Mouse (Mus musculus) spleen, postnatal 0 days (tissue): Measurements from ENCODE around the gene Vmn1r54. TPM values are rescaled to one million over a fixed set of nuclear protein-coding genes. Genes with fewer than 3 reads are reported as not detected.

Source experiments
- polyA plus RNA-seq: library from polyadenylated mRNA; unstranded; fragments of >200 nt; fragmentation: Nextera tagmentation; extraction: Ambion mirVana; gene quantifications from 2 replicates; pipeline ENCODE4 v1.2.1, GENCODE M21; 2015

Vmn1r54 gene
- not detected in 2 replicates for polyA plus RNA-seq

DNA sequence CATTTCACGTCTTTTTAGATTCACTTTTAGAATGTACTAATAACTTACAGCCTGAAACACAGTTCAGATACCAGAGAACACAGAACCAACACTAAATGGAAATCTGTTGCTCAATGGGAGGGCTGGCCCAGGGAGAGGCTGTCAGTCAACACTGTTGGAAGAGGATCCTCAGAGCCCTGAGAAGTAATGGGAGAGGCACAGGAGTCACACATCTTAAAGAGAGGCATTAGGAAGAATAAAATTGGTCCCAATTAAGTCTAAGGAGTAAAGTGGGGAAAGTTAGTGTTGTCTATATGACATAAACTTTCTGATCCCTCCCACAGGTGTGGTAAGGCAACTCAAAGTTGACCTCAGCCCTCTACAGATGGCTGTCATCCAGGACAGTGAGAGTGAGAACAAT lies at the start of gene Vmn1r54:
TSS of gene Vmn1r54 (plus strand) at position 301 of the 400 bp plus-strand sequence.

DNA sequence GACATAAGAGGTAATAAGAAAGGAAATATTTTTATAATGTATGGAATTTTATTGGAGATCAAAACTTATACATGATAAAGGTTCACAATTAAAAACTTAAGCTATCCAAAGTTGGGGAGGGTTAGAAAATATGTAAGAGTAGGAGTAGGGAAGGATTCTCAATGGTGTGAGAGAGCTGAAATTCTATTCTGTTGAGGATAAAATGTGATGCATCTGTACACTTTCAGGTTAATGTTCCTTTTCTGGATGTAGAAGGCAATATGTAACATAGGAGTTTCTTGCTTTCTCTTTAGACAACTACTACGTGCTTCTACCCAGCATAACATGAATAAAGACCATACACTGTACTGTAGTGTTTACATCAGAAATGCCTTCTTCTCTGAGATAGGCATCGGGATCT lies 43.6 kb upstream of the Vmn1r54 start, which contains the start of gene V1ra8:
TSS of gene V1ra8 (plus strand) at position 301 of the 400 bp plus-strand sequence.

DNA sequence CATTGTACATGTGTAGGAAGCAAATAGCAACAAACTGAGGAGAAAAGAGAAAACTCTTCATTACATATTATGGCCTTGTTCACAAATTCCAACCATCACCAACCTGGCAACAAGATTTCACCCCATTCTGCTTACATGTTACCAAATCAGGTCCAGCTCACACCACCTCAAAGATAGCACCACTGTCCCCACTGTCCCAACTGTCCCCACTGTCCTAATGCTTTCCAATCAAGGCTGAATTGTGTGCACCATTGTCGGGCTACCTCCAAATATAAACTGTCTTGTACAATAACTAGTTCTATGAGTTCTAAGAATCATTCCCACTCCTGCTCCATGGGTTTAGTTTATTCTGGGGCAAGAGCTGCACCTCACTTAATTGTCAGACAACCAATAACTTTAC lies 21.8 kb upstream of the Vmn1r54 start, which contains the start of gene Vmn1r53:
TSS of gene Vmn1r53 (minus strand) at position 101 of the 400 bp plus-strand sequence.

DNA sequence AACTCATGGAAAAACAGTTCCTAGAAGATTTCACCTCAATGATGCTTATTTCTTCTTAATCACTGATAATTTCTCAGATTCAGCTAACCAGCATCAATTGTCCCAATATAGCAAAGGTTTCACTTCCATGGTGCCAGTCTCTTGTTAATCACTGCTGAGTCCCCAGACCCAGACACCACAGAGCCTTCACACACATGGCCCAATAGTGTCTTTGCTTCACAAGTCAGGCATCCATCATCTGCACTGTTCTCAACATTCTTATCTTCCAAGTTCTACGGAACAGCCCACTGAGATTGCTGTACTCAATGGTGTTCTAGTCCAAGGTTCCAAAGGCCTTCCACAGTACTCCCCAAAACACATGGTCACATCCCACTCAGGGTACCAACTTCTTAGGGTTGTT lies 54.8 kb downstream of the Vmn1r54 start, which contains the start of gene BC048671:
TSS of gene BC048671 (plus strand) at position 301 of the 400 bp plus-strand sequence.

Other genes starting within 250 kb of the Vmn1r54 start
- not detected in 2 replicates for gene Vmn1r47, start 230.2 kb upstream of the Vmn1r54 start, polyA plus RNA-seq
- gene Vmn1r48, start 209.5 kb upstream of the Vmn1r54 start, polyA plus RNA-seq: not detected in 2 replicates
- gene Vmn1r49, start 167.8 kb upstream of the Vmn1r54 start, polyA plus RNA-seq: not detected in 2 replicates
- not detected in 2 replicates for gene Vmn1r50, start 144.9 kb upstream of the Vmn1r54 start, polyA plus RNA-seq
- gene Vmn1r51, start 123.7 kb upstream of the Vmn1r54 start, polyA plus RNA-seq: not detected in 2 replicates
- gene Vmn1r52, start 71.5 kb upstream of the Vmn1r54 start, polyA plus RNA-seq: not detected in 2 replicates
- not detected in 2 replicates for gene V1ra8, start 43.5 kb upstream of the Vmn1r54 start, polyA plus RNA-seq
- not detected in 2 replicates for gene Vmn1r53, start 21.9 kb upstream of the Vmn1r54 start, polyA plus RNA-seq
- not detected in 2 replicates for gene BC048671, start 54.9 kb downstream of the Vmn1r54 start, polyA plus RNA-seq
- 0.94 and 1.9 TPM in 2 replicates for gene Chst13, start 78.9 kb downstream of the Vmn1r54 start, polyA plus RNA-seq
- not detected in 2 replicates for gene Uroc1, start 87.0 kb downstream of the Vmn1r54 start, polyA plus RNA-seq
- 3.4 and 3.7 TPM in 2 replicates for gene Zxdc, start 123.2 kb downstream of the Vmn1r54 start, polyA plus RNA-seq
- gene Cfap100, start 182.5 kb downstream of the Vmn1r54 start, polyA plus RNA-seq: 0.04 and 0.26 TPM in 2 replicates
- 0.59 and 0.89 TPM in 2 replicates for gene Klf15, start 216.3 kb downstream of the Vmn1r54 start, polyA plus RNA-seq
- gene Aldh1l1, start 240.1 kb downstream of the Vmn1r54 start, polyA plus RNA-seq: 0.60 and 1.4 TPM in 2 replicates